In the genomic region with DNA sequence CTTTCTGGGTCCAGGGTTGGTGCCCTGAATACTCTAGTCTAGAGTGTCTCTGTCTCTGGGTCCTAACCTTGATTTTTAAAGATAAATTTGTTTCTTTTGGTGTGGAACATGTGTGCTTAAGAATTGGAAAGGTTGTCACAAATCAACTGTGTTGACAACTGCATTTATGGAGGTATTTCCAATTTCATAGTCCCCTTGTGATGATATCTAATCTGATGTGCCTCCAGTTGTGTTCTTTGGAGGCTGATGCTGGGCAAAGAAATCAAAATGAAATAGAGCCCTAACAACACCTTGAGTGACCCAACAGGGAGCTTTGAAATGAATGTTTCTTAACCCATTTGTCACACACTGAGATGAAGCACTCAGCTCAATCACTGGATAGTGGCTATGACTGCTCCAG, we compare ENCODE assay signal across 35 mouse cellular contexts.
"Had no signal": no experiment of that assay in that cellular context is flagged by ENCODE, and none has a peak within 500 bp of the region (broad histone marks: within the 10 kb centered on the region; RNA-seq: fewer than 3 reads in every experiment).

No protein-coding gene starts in this region.

- H3K4me3 ChIP-seq: heart, embryonic 10.5 days; heart, embryonic 12.5 days; heart, embryonic 13.5 days; heart, embryonic 15.5 days; hindbrain, embryonic 10.5 days; hindbrain, embryonic 12.5 days; hindbrain, embryonic 13.5 days; hindbrain, embryonic 15.5 days; intestine, embryonic 15.5 days; kidney, embryonic 15.5 days; layer of hippocampus, adult 2 months had no signal

- H3K27ac ChIP-seq: heart, embryonic 10.5 days; heart, embryonic 13.5 days; heart, embryonic 15.5 days; hindbrain, embryonic 10.5 days; hindbrain, embryonic 12.5 days; hindbrain, embryonic 13.5 days; hindbrain, embryonic 14.5 days; hindbrain, embryonic 15.5 days; hindbrain, postnatal 0 days; intestine, embryonic 15.5 days; kidney, embryonic 15.5 days; kidney, postnatal 0 days; layer of hippocampus, adult 2 months had no signal

- H3K4me2 ChIP-seq: heart, embryonic 11.5 days; heart, embryonic 12.5 days; heart, embryonic 13.5 days; heart, embryonic 15.5 days; hindbrain, embryonic 12.5 days; hindbrain, embryonic 13.5 days; hindbrain, embryonic 14.5 days; hindbrain, embryonic 15.5 days; intestine, embryonic 15.5 days; kidney, embryonic 15.5 days had no signal

- H3K9me3 ChIP-seq: heart, embryonic 10.5 days; heart, embryonic 12.5 days; heart, embryonic 13.5 days; heart, embryonic 15.5 days; hindbrain, embryonic 10.5 days; hindbrain, embryonic 12.5 days; hindbrain, embryonic 13.5 days; hindbrain, embryonic 15.5 days; intestine, embryonic 15.5 days; kidney, embryonic 15.5 days had no signal

- ATAC-seq: hindbrain, embryonic 16.5 days; hindbrain, postnatal 0 days; inflammation-experienced regulatory T-cells, adult 6 months; intestine, embryonic 15.5 days; intestine, embryonic 16.5 days; intestine, postnatal 0 days had no signal

- H3K27me3 ChIP-seq: heart, embryonic 12.5 days; heart, embryonic 13.5 days; heart, embryonic 15.5 days; hindbrain, embryonic 12.5 days; hindbrain, embryonic 13.5 days; hindbrain, embryonic 15.5 days; intestine, embryonic 15.5 days; kidney, embryonic 15.5 days had no signal

- DNase-seq: heart, postnatal 10 days; heart, postnatal 14 days; heart, postnatal 36 days; heart, postnatal 4 days; kidney, adult 11 months; kidney, adult 18-20 months; kidney, adult 2 months; kidney, adult 8-10 months; kidney, adult 9 months; kidney, postnatal 10 days; kidney, postnatal 14 days; kidney, postnatal 25 days; kidney, postnatal 36 days; kidney, postnatal 4 days; layer of hippocampus, adult 9-11 months; layer of hippocampus, postnatal 36 days had no signal

- H3K4me1 ChIP-seq: heart, embryonic 10.5 days; heart, embryonic 12.5 days; heart, embryonic 13.5 days; heart, embryonic 15.5 days; hindbrain, embryonic 10.5 days; hindbrain, embryonic 12.5 days; hindbrain, embryonic 13.5 days; hindbrain, embryonic 15.5 days; intestine, embryonic 15.5 days; kidney, embryonic 15.5 days had no signal

- H3K36me3 ChIP-seq: heart, embryonic 10.5 days; heart, embryonic 12.5 days; heart, embryonic 13.5 days; heart, embryonic 15.5 days; hindbrain, embryonic 10.5 days; hindbrain, embryonic 12.5 days; hindbrain, embryonic 13.5 days; hindbrain, embryonic 15.5 days; intestine, embryonic 15.5 days; kidney, embryonic 15.5 days had no signal

- H3K9ac ChIP-seq: heart, embryonic 12.5 days; heart, embryonic 13.5 days; heart, embryonic 15.5 days; hindbrain, embryonic 12.5 days; hindbrain, embryonic 13.5 days; hindbrain, embryonic 14.5 days; hindbrain, embryonic 15.5 days; intestine, embryonic 15.5 days; kidney, embryonic 15.5 days had no signal
